Mouse (Mus musculus) megakaryocyte, embryonic 14.5 days (primary cell): ENCODE results near the gene Nup214.

Experiments
- FLI1 ChIP-seq: IDR thresholded peaks from 2 replicates; pipeline ENCODE4 v1.6.1; 2012; ENCODE audit warnings: low read length, inconsistent platforms, mixed read lengths
- GATA1 ChIP-seq: IDR thresholded peaks from 3 replicates; pipeline ENCODE4 v1.6.1; 2012; ENCODE audit warnings: mixed read lengths, low read length, inconsistent platforms, borderline replicate concordance

DNA sequence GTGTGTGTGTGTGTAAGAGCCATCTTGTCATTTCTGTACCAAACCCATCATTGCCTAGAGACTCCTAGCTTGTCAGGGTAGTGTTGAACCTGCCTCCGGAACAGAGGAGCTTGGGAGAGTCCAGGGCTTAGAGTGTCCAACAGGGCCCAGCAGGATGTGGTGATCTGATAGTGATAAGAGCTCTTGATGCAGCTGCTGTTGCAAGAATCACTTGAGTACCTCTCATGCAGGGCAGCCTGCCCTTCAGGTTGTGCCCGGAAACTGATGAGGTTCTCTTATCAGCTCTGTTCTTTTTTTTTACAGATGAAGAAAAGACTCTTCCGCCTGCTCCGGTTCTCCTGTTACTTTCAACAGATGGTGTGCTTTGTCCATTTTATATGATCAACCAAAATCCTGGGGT is 16.7 kb downstream of the Nup214 start:
- TF ChIP-seq FLI1 (no peak), GATA1 (no peak)
